Mouse (Mus musculus) embryonic fibroblast, embryonic 13.5 days (primary cell): ENCODE data around the gene Bmi1.

Source experiments
- CTCF ChIP-seq: IDR thresholded peaks from 2 replicates; pipeline ENCODE4 v1.5.1; 2011; ENCODE audit warnings: mild to moderate bottlenecking, control low read depth, low read length, moderate library complexity, borderline replicate concordance; ENCODE audit not compliant: insufficient read depth
- POLR2A ChIP-seq: IDR thresholded peaks from 2 replicates; pipeline ENCODE4 v1.6.1; 2011; ENCODE audit warnings: low read depth, mild to moderate bottlenecking, control low read depth, low read length, moderate library complexity

DNA sequence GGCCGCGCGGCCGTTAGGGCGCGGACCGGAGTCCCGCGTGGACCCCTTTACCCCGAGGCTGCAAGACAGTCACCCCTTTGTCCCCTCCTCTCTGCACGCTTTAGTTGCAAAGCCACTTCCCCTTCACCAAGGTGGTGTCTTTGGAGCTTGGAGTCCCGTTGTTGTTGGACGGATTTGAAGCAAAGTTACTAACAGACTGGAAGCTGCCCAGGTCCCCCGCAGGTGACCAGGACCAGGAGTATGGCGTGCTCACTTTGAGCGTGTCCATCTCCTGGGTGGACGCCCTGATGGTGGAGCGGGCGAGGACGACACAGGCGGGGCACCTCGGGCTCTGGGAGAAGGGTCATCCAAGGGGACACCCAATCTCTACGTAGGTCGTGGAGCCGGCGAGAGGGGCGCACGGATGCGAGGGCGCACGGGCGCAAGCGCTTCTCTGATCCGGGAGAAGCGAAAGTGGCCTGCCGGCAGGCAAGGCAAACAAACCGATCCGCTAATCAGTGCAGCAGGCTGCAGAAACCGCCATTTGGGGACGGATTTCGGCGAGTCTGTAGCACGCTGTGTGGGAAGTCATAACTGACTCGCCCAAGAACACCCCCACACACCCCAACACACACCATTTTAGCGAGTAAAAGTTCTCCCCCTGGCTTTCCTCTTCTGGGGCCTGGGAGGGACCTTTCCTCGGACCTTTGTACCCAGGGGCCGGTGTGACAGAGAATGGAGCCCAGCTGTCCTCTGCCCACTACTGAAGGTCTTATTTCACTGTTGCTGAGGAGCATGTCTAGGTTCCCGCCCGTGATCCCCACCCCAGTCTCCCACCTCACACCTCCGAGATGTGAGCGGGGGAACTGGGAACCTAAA, 12.5 kb downstream of the Bmi1 start:
- TF ChIP-seq CTCF (no peak), POLR2A (no peak)
